Mouse (Mus musculus): ENCODE data around the gene Btd.

GRCm38 (mm10) chr14:31594693-31595092 is 46.1 kb upstream of the Btd start:
- no peak for TF ChIP-seq FLI1 (IDR thresholded peaks at IDR 0.05; ENCODE audit: low read length)
- no peak for TF ChIP-seq GATA1 (IDR thresholded peaks at IDR 0.05; ENCODE audit: borderline replicate concordance, low read length)
